Mouse (Mus musculus): Measurements from ENCODE around the gene Mccc2. TPM values are rescaled to one million over a fixed set of nuclear protein-coding genes. Genes with fewer than 3 reads are reported as not detected.
"Not testable (repeated sequence)": the region's sequence is repeated elsewhere in the genome, so short reads cannot be mapped to it uniquely, and the experiment has no call there.

The Mccc2 gene
- polyA plus RNA-seq (2014; fragmentation: Nextera tagmentation; extraction: Ambion mirVana) = 33.0 and 37.7 TPM in 2 replicates

GRCm38 (mm10) chr13:100014906-100015895, at the start of gene Mccc2:
Gene Mccc2 (minus strand): TSS chr13:100015639.
- peak; percentile 94 for DNase-seq (ENCODE audit: low spot score)
- Histone ChIP-seq H3K27me3 (ENCODE audit: control insufficient read depth, insufficient read depth, low read length) (no peaks in the 10 kb centered on the region), H3K9ac (ENCODE audit: low read length) (peak within 1 kb of the TSS; percentile 80), H3K9me3 (ENCODE audit: control insufficient read depth, low read length) (no peaks in the 10 kb centered on the region), H3K4me2 (ENCODE audit: low read depth, low read length, severe bottlenecking) (peak within 1 kb of the TSS; percentile 73), H3K36me3 (ENCODE audit: control insufficient read depth, insufficient read depth, low read length) (no peaks in the 10 kb centered on the region; the same call in 1 of the 2 replicates), H3K27ac (ENCODE audit: low read depth, low read length) (no peak within 1 kb of the TSS), H3K4me1 (replicated peaks; ENCODE audit: control insufficient read depth, insufficient read depth, low read length) (0 out of 2 replicates have a peak, but pooled peaks cover 3% of the 10 kb centered on the region), H3K4me3 (ENCODE audit: low read depth, low read length) (peak within 1 kb of the TSS; percentile 68)
- WGBS = 6% methylated on average over 47 of the region's 47 CpGs
- ATAC-seq (replicated peaks; ENCODE audit: low FRiP score) = peak; percentile 100

DNA sequence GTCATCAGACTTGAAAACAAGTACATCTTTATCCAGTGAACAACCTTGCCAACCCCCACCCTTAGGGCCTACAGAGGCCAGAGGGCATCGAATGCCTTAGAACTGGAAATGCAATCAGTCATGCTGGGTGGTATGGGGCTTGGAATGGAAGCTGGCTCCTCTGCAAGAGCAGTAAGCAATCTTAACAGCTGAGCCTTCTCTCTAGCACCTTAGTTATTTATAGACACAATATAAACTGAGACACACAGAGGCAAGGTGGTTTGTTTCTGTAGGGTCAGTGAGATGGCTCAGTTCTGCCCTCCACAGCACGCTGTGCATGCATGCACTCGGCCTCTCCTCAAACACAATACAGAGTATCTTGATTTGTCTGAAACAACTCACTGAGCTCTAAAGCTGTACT, 48.5 kb upstream of the Mccc2 start:
- no peaks in the 10 kb centered on the region for H3K9me3 ChIP-seq (ENCODE audit: control insufficient read depth, low read length)
- ATAC-seq (replicated peaks; ENCODE audit: low FRiP score) = no peak
- H3K4me3 ChIP-seq (ENCODE audit: low read depth, low read length) = no peak overlapping the region
- no peak overlapping the region for H3K27ac ChIP-seq (ENCODE audit: low read depth, low read length)
- no peaks in the 10 kb centered on the region for H3K4me1 ChIP-seq (replicated peaks; ENCODE audit: control insufficient read depth, insufficient read depth, low read length)
- no peak overlapping the region for H3K4me2 ChIP-seq (ENCODE audit: low read depth, low read length, severe bottlenecking)
- DNase-seq (ENCODE audit: low spot score) = no peak
- H3K27me3 ChIP-seq (ENCODE audit: control insufficient read depth, insufficient read depth, low read length) = no peaks in the 10 kb centered on the region
- H3K36me3 ChIP-seq (ENCODE audit: control insufficient read depth, insufficient read depth, low read length) = peaks cover 12% of the 10 kb centered on the region; the same call in 1 of the 2 replicates
- 94% methylated on average over 3 of the region's 3 CpGs for WGBS
- H3K9ac ChIP-seq (ENCODE audit: low read length) = no peak overlapping the region

DNA sequence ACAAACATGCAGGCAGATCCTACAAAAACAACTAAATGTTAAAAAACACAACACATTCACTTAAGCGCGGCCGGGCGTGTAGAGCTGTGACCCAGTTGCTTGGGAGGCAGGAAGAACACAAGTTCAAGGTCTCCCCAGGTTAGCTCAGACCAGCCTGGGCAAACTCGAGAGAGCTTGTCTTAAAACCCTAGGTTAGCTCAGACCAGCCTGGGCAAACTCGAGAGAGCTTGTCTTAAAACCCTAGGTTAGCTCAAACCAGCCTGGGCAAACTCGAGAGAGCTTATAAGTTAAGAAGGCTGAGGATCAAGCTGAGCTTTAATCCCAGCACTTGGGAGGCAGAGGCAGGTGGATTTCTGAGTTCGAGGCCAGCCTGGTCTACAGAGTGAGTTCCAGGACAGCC, 42.3 kb upstream of the Mccc2 start:
- not testable (repeated sequence) for H3K9me3 ChIP-seq (ENCODE audit: control insufficient read depth, low read length); H3K4me3 ChIP-seq (ENCODE audit: low read depth, low read length); H3K27ac ChIP-seq (ENCODE audit: low read depth, low read length); H3K4me2 ChIP-seq (ENCODE audit: low read depth, low read length, severe bottlenecking); ATAC-seq (replicated peaks; ENCODE audit: low FRiP score); H3K27me3 ChIP-seq (ENCODE audit: control insufficient read depth, insufficient read depth, low read length); H3K9ac ChIP-seq (ENCODE audit: low read length); DNase-seq (ENCODE audit: low spot score); H3K36me3 ChIP-seq (ENCODE audit: control insufficient read depth, insufficient read depth, low read length); H3K4me1 ChIP-seq (replicated peaks; ENCODE audit: control insufficient read depth, insufficient read depth, low read length)
- WGBS = 95% methylated on average over 8 of the region's 8 CpGs

DNA sequence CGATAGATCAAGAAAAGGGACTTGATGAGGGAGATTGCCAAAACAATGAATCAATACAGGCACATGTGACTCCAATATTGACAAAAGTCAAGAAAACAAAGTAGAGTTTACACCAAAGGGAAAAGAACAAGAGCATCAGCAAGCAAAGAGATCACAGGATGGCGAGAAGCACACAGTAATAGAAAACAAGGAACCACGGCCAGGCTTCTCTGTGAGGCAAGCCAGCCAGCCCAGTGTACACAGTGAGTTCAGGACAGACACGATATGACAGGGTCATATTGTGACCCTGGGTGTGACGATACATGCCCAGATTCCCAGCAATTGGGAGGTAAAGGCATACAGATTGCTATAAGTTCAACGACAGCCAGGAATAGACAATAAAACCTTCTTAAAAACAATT, 10.6 kb upstream of the Mccc2 start:
- Histone ChIP-seq H3K9ac (ENCODE audit: low read length) (no peak overlapping the region), H3K4me3 (ENCODE audit: low read depth, low read length) (no peak overlapping the region), H3K27me3 (ENCODE audit: control insufficient read depth, insufficient read depth, low read length) (no peaks in the 10 kb centered on the region), H3K36me3 (ENCODE audit: control insufficient read depth, insufficient read depth, low read length) (no peaks in the 10 kb centered on the region; the same call in 1 of the 2 replicates), H3K4me2 (ENCODE audit: low read depth, low read length, severe bottlenecking) (no peak overlapping the region), H3K9me3 (ENCODE audit: control insufficient read depth, low read length) (no peaks in the 10 kb centered on the region), H3K27ac (ENCODE audit: low read depth, low read length) (no peak overlapping the region), H3K4me1 (replicated peaks; ENCODE audit: control insufficient read depth, insufficient read depth, low read length) (no peaks in the 10 kb centered on the region)
- DNase-seq (ENCODE audit: low spot score) (no peak), ATAC-seq (replicated peaks; ENCODE audit: low FRiP score) (no peak)
- 96% methylated on average over 6 of the region's 6 CpGs for WGBS

DNA sequence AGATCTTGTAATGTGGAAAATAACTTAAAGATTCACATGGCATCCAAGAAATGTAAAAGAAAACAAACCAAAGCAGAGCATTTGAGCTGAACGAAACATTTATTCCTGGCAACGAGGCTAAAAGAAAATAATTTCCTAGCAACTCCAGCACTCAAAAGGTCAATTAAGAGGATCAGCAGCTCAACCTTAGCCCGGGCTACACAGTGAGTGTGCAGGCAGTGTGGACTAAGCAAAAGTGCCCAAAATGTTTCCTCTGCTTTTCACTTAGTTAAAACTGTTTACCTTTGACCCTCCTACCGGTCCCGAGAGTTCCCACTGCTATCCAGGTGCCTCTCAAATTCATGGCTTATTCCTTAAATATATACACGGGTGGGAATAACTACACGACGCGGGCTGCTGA, 1.5 kb upstream of the Mccc2 start:
- Histone ChIP-seq H3K9ac (ENCODE audit: low read length) (no peak overlapping the region), H3K9me3 (ENCODE audit: control insufficient read depth, low read length) (no peaks in the 10 kb centered on the region), H3K27ac (ENCODE audit: low read depth, low read length) (no peak overlapping the region), H3K27me3 (ENCODE audit: control insufficient read depth, insufficient read depth, low read length) (no peaks in the 10 kb centered on the region), H3K4me2 (ENCODE audit: low read depth, low read length, severe bottlenecking) (no peak overlapping the region), H3K36me3 (ENCODE audit: control insufficient read depth, insufficient read depth, low read length) (no peaks in the 10 kb centered on the region; the same call in 1 of the 2 replicates), H3K4me3 (ENCODE audit: low read depth, low read length) (no peak overlapping the region), H3K4me1 (replicated peaks; ENCODE audit: control insufficient read depth, insufficient read depth, low read length) (0 out of 2 replicates have a peak, but pooled peaks cover 3% of the 10 kb centered on the region)
- WGBS = 93% methylated on average over 9 of the region's 9 CpGs
- DNase-seq (ENCODE audit: low spot score) (no peak), ATAC-seq (replicated peaks; ENCODE audit: low FRiP score) (no peak)

GRCm38 (mm10) chr13:100015937-100016336, 498 bp upstream of the Mccc2 start:
- H3K9ac ChIP-seq (ENCODE audit: low read length) = peak overlapping the region; percentile 80
- no peaks in the 10 kb centered on the region; the same call in 1 of the 2 replicates for H3K36me3 ChIP-seq (ENCODE audit: control insufficient read depth, insufficient read depth, low read length)
- ATAC-seq (replicated peaks; ENCODE audit: low FRiP score) (peak; percentile 19; the same call in 1 of the 2 replicates), DNase-seq (ENCODE audit: low spot score) (no peak)
- no peak overlapping the region for H3K27ac ChIP-seq (ENCODE audit: low read depth, low read length)
- H3K4me2 ChIP-seq (ENCODE audit: low read depth, low read length, severe bottlenecking) = peak overlapping the region; percentile 73
- no peaks in the 10 kb centered on the region for H3K9me3 ChIP-seq (ENCODE audit: control insufficient read depth, low read length)
- no peaks in the 10 kb centered on the region for H3K27me3 ChIP-seq (ENCODE audit: control insufficient read depth, insufficient read depth, low read length)
- H3K4me1 ChIP-seq (replicated peaks; ENCODE audit: control insufficient read depth, insufficient read depth, low read length) = 0 out of 2 replicates have a peak, but pooled peaks cover 3% of the 10 kb centered on the region
- 15% methylated on average over 8 of the region's 8 CpGs for WGBS
- peak overlapping the region; percentile 68 for H3K4me3 ChIP-seq (ENCODE audit: low read depth, low read length)

DNA sequence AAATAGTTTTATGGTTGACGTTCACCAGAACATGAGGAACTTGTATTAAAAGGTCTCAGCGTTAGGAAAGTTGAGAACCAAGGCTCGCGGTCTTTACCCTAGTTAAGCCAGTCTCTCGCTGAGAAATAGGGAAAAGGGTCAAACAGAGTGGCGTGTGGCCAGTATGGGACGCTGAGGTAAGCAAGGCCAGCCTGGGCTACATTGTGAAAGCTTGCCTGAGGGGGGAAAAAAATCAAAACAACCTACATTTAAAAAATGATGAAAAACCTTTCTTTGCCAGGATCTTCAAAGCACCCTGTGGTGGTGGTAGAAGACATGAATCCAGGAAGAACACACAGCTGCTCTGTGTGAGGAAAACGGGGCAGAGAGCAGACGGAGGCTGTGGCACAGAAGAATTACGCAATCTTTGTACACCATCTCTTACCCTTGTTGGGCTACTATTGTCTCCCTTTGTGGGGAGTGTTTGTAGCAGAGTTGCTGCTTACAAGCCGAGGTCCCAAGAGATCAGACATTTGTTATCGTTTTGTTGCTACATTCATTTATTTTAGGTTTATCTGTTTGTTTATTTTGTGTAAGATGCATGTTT, 9.4 kb downstream of the Mccc2 start:
- 89% methylated on average over 12 of the region's 12 CpGs for WGBS
- Histone ChIP-seq H3K4me1 (replicated peaks; ENCODE audit: control insufficient read depth, insufficient read depth, low read length) (no peaks in the 10 kb centered on the region), H3K9ac (ENCODE audit: low read length) (no peak overlapping the region), H3K9me3 (ENCODE audit: control insufficient read depth, low read length) (no peaks in the 10 kb centered on the region), H3K36me3 (ENCODE audit: control insufficient read depth, insufficient read depth, low read length) (no peaks in the 10 kb centered on the region), H3K27ac (ENCODE audit: low read depth, low read length) (no peak overlapping the region), H3K4me2 (ENCODE audit: low read depth, low read length, severe bottlenecking) (no peak overlapping the region), H3K4me3 (ENCODE audit: low read depth, low read length) (no peak overlapping the region), H3K27me3 (ENCODE audit: control insufficient read depth, insufficient read depth, low read length) (no peaks in the 10 kb centered on the region)
- ATAC-seq (replicated peaks; ENCODE audit: low FRiP score) = no peak
- no peak for DNase-seq (ENCODE audit: low spot score)

DNA sequence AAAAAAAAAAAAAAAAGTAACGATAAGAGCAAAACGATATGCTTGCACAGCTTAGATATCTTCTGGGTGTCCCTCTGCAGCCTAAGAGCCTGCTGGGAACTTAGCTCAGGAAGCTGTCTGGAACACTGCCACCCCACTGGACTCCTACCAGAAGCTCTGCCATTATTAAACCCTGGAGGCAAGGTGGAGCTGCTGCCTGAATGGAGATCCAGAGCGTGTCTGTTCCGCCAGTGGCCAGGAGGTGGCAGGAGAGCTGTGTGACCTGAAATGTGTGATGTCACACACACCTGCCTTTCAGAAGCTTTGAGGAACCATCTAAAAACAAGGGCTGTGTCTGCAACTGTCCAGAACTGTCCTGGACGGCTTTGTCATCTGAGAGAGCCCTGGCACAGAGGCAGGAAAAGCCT, 13.6 kb downstream of the Mccc2 start:
- no peak overlapping the region for H3K4me3 ChIP-seq (ENCODE audit: low read depth, low read length)

More for the DNA sequence above, 13.6 kb downstream of the Mccc2 start:
- no peaks in the 10 kb centered on the region for H3K27me3 ChIP-seq (ENCODE audit: control insufficient read depth, insufficient read depth, low read length)
- no peaks in the 10 kb centered on the region for H3K36me3 ChIP-seq (ENCODE audit: control insufficient read depth, insufficient read depth, low read length)
- WGBS = 38% methylated on average over 5 of the region's 5 CpGs
- no peaks in the 10 kb centered on the region for H3K4me1 ChIP-seq (replicated peaks; ENCODE audit: control insufficient read depth, insufficient read depth, low read length)
- ATAC-seq (replicated peaks; ENCODE audit: low FRiP score) = 0 out of 2 replicates have a peak, but pooled peaks have one; percentile 46
- no peak overlapping the region for H3K27ac ChIP-seq (ENCODE audit: low read depth, low read length)
- H3K4me2 ChIP-seq (ENCODE audit: low read depth, low read length, severe bottlenecking) = no peak overlapping the region
- no peaks in the 10 kb centered on the region for H3K9me3 ChIP-seq (ENCODE audit: control insufficient read depth, low read length)
- H3K9ac ChIP-seq (ENCODE audit: low read length) = no peak overlapping the region
- peak; percentile 84 for DNase-seq (ENCODE audit: low spot score)

All from forebrain, embryonic 11.5 days (tissue).